Mouse (Mus musculus) retina, embryonic 14.5 days (tissue): ENCODE measurements at regions not wholly inside any gene's neighbourhood (a gene's known extent, or its start where the extent isn't known, plus 50 kb on each side); places are given as distances from the start of the nearest gene placed in this dataset.
"Not testable (repeated sequence)": the region's sequence is repeated elsewhere in the genome, so short reads cannot be mapped to it uniquely, and the experiment has no call there.

Experiments
- DNase-seq: peaks from one replicate; pipeline ENCODE4 v3.0.0-alpha.2; 2015; ENCODE audit warnings: low spot score

DNA sequence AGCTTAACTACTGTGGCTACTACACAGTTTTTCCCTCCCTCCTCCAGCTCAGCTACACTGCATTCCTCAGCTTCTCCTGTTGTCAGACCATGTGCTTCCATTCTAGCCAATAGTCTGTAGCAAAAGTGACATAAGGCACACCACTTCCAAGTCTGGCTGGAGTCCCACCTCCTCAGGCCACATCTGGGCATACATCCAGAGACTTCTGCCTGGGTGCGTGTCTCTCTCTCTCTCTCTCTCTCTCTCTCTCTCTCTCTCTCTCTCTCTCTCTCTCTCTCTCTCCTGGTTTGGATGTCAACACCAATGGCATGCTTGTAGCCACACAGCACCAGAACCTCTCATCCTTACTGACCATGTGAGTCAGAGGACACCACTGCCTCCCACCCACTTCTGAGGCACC lies 55.6 kb upstream of the Cdyl start:
- DNase-seq: no peak

DNA sequence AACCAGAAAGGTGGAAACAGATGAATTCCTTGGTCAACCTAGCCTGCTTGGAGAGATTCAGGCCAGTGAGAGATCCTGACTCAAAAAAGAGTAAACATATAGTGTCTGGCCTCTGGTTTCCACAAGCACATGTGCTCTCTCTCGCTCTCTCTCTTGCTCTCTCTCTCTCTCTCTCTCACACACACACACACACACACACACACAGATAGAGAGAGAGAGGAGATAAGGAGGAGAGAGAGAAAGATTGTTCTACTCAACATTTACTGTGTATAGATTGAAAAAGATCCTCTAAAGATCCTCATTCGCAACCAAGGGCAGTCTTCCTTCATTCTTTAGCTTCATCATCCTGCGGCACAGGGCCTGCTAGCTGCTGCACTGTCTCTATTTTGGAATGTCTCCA lies 54.9 kb upstream of the Cdyl start:
- DNase-seq: no peak

DNA sequence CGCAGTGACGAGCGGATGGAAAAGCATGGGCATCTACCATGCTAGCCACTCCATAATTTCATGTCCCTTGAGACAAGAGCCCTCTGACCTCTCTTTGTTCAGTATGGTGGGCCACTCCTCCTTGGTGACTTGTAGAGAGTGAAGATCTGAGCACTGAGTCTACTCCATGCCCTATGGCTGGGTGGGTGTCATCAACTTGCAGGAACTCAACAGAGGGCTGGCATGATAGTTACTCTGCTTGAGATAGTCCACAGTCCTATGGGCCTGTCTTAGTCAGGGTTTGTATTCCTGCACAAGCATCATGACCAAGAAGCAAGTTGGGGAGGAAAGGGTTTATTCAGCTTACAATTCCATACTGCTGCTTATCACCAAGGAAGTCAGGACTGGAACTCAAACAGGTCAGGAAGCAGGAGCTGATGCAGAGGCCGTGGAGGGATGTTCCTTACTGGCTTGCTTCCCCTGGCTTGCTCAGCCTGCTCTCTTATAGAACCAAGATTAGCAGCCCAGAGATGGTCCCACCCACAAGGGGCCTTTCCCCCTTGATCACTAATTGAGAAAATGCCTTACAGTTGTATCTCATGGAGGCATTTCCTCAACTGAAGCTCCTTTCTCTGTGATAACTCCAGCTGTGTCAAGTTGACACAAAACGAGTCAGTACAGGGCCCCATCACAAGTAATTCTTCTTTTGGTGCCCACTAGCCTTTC lies 52.6 kb upstream of the Cdyl start:
- DNase-seq: not testable (repeated sequence)

DNA sequence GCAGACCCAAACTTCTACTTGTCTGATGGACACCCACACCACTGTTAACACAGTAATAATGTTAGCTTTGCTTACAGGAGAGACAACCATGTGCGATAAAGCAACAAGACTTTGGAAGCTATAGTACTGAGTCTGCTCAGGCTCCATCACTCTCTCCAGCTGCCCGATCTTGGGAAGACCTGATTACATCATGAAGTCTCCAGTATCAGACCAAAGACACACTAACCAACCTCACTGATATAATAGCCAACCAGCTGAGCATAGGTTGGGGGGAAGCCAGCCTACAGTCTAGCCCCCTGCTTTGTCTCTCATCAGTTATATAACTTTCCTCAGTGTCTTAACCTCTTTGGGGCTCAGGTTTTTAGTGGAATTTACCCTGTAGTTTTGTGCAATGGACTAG lies 51.9 kb upstream of the Cdyl start:
- no peak for DNase-seq
